In the genomic region with DNA sequence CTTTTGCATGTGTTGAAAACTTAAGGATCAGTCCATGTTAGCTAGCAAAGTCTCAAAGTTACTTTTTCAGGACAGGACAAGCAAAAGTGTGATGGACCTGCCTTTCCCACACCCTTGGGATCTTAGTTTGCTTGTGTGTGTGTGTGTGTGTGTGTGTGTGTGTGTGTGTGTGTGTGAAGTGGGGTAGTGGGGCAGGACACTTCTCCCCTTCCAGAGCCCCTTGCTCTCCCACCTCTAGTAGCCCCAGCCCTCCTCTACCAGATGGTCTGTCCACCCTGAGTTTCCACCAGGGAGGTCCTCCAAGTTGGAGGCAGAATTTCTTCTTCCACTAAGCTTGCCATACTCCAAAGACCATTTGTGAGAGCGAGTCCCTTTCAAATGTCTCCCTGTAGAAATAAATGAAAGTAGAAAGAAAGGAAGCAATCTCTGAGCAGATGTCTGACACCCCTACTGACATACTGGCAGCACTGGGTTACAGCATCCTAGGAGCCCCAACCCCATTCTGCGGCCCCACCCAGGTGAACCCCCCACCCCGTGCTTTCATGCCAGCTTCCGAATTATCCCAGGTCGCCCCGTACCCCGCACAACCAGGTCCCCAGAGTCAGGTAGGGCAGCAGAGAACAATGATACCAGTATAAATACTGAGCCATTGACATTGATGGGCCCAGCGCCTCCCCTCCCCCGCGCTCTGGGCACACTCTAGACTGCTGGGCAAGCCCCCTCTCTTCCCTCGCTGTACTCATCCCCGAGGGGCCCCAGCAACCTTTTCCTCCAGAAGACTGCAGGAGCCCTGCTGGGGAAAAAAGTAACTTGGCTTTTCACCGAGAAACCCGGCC, we compare ENCODE assay signal across 9 mouse cellular contexts. TPM values are rescaled to one million over a fixed set of nuclear protein-coding genes. Genes with fewer than 3 reads are reported as not detected.
A peak's percentile ranks its signal among the peaks of the same experiment; 100 is the strongest.
DNase-seq lines count a peak whose midpoint lies in the region; ATAC-seq lines count a peak whose summit lies in the region.
"Had no signal": no experiment of that assay in that cellular context is flagged by ENCODE, and none has a peak within 500 bp of the region (broad histone marks: within the 10 kb centered on the region; RNA-seq: fewer than 3 reads in every experiment).

No protein-coding gene starts in this region.

- H3K9ac ChIP-seq in heart, embryonic 16.5 days (ENCODE audit: low read length), result no peak overlapping the region; the same call in 1 of the 2 replicates
- no peak overlapping the region for H3K9ac ChIP-seq in embryonic facial prominence, embryonic 11.5 days (replicated peaks; ENCODE audit: low read length)
- peak overlapping the region; percentile 41 for H3K9ac ChIP-seq in hindbrain, embryonic 16.5 days (ENCODE audit: low read depth, low read length)
- H3K9ac ChIP-seq in midbrain, embryonic 16.5 days (ENCODE audit: low read depth, low read length), result 0 out of 2 replicates have a peak overlapping the region, but pooled peaks have one; percentile 25

- no peak overlapping the region for H3K27ac ChIP-seq in heart, embryonic 16.5 days (ENCODE audit: low read length)
- H3K27ac ChIP-seq in embryonic facial prominence, embryonic 11.5 days (replicated peaks; ENCODE audit: low read depth, low read length), result no peak overlapping the region
- H3K27ac ChIP-seq in hindbrain, embryonic 16.5 days (ENCODE audit: low read depth, low read length), result no peak overlapping the region
- no peak overlapping the region for H3K27ac ChIP-seq in midbrain, embryonic 16.5 days (ENCODE audit: low read length)

- no peak for DNase-seq in heart, postnatal 4 days
- DNase-seq in embryonic facial prominence, embryonic 11.5 days (ENCODE audit: low spot score), result no peak
- DNase-seq in spleen, postnatal 36 days (ENCODE audit: low spot score in 2 of 2), result no peak
- no peak for DNase-seq in frontal cortex, postnatal 14 days (ENCODE audit: low spot score in 2 of 2)
- DNase-seq in layer of hippocampus, adult 9-11 months, result no peak

- WGBS in heart, embryonic 16.5 days, result 22% methylated on average over 14 of the region's 14 CpGs
- WGBS in embryonic facial prominence, embryonic 11.5 days, result 20% methylated on average over 14 of the region's 14 CpGs
- WGBS in hindbrain, embryonic 16.5 days, result 21% methylated on average over 14 of the region's 14 CpGs
- whole genome bisulfite sequencing in midbrain, embryonic 16.5 days, result 26% methylated on average over 14 of the region's 14 CpGs

- no peaks in the 10 kb centered on the region for H3K4me1 ChIP-seq in heart, embryonic 16.5 days (ENCODE audit: control insufficient read depth, insufficient read depth, low read length)
- H3K4me1 ChIP-seq in embryonic facial prominence, embryonic 11.5 days (ENCODE audit: control insufficient read depth, insufficient read depth, low read length), result no peaks in the 10 kb centered on the region
- no peaks in the 10 kb centered on the region for H3K4me1 ChIP-seq in hindbrain, embryonic 16.5 days (ENCODE audit: control insufficient read depth, insufficient read depth, low read depth, low read length)
- no peaks in the 10 kb centered on the region for H3K4me1 ChIP-seq in midbrain, embryonic 16.5 days (ENCODE audit: control insufficient read depth, insufficient read depth, low read length)

- H3K27me3 ChIP-seq in heart, embryonic 16.5 days (ENCODE audit: control insufficient read depth, insufficient read depth, low read length), result no peaks in the 10 kb centered on the region
- no peaks in the 10 kb centered on the region for H3K27me3 ChIP-seq in embryonic facial prominence, embryonic 11.5 days (ENCODE audit: control insufficient read depth, insufficient read depth, low read length)
- no peaks in the 10 kb centered on the region for H3K27me3 ChIP-seq in hindbrain, embryonic 16.5 days (replicated peaks; ENCODE audit: control insufficient read depth, insufficient read depth, low read length)
- H3K27me3 ChIP-seq in midbrain, embryonic 16.5 days (ENCODE audit: control insufficient read depth, insufficient read depth, low read depth, low read length), result no peaks in the 10 kb centered on the region

- H3K36me3 ChIP-seq in heart, embryonic 16.5 days (ENCODE audit: control insufficient read depth, insufficient read depth), result no peaks in the 10 kb centered on the region
- H3K36me3 ChIP-seq in embryonic facial prominence, embryonic 11.5 days (replicated peaks; ENCODE audit: control insufficient read depth, insufficient read depth, low read depth, low read length), result no peaks in the 10 kb centered on the region
- no peaks in the 10 kb centered on the region for H3K36me3 ChIP-seq in hindbrain, embryonic 16.5 days (ENCODE audit: control insufficient read depth, insufficient read depth, low read length)
- H3K36me3 ChIP-seq in midbrain, embryonic 16.5 days (ENCODE audit: control insufficient read depth, insufficient read depth, low read length), result no peaks in the 10 kb centered on the region

- H3K4me3 ChIP-seq in heart, embryonic 16.5 days (ENCODE audit: low read length), result peak overlapping the region; percentile 30
- H3K4me3 ChIP-seq in embryonic facial prominence, embryonic 11.5 days (ENCODE audit: low read depth, low read length), result 0 out of 2 replicates have a peak overlapping the region, but pooled peaks have one; percentile 1
- peak overlapping the region; percentile 29 for H3K4me3 ChIP-seq in hindbrain, embryonic 16.5 days (ENCODE audit: low read length)
- peak overlapping the region; percentile 22 for H3K4me3 ChIP-seq in midbrain, embryonic 16.5 days (ENCODE audit: low read depth, low read length)
- H3K4me3 ChIP-seq: myocyte had no signal

- no peaks in the 10 kb centered on the region for H3K9me3 ChIP-seq in heart, embryonic 16.5 days (replicated peaks; ENCODE audit: control insufficient read depth, low read length)
- H3K9me3 ChIP-seq in embryonic facial prominence, embryonic 11.5 days (replicated peaks; ENCODE audit: control insufficient read depth, low read length), result no peaks in the 10 kb centered on the region
- no peaks in the 10 kb centered on the region for H3K9me3 ChIP-seq in hindbrain, embryonic 16.5 days (ENCODE audit: control insufficient read depth, low read length)
- no peaks in the 10 kb centered on the region for H3K9me3 ChIP-seq in midbrain, embryonic 16.5 days (replicated peaks; ENCODE audit: control insufficient read depth, low read length, poor library complexity, severe bottlenecking)

- H3K4me2 ChIP-seq in heart, embryonic 16.5 days (ENCODE audit: low read depth, low read length), result peak overlapping the region; percentile 55
- peak overlapping the region; percentile 27 for H3K4me2 ChIP-seq in embryonic facial prominence, embryonic 11.5 days (ENCODE audit: low read depth, low read length)
- H3K4me2 ChIP-seq in hindbrain, embryonic 16.5 days (ENCODE audit: low read length), result peak overlapping the region; percentile 60
- peak overlapping the region; percentile 48 for H3K4me2 ChIP-seq in midbrain, embryonic 16.5 days (ENCODE audit: low read length)

- ATAC-seq in heart, embryonic 16.5 days (replicated peaks; ENCODE audit: extremely low read depth, insufficient read depth, low FRiP score), result no peak
- ATAC-seq in embryonic facial prominence, embryonic 11.5 days (replicated peaks; ENCODE audit: insufficient number of reproducible peaks, low FRiP score, low TSS enrichment, low read depth), result peak; percentile 75
- peak; percentile 89 for ATAC-seq in hindbrain, embryonic 16.5 days
- peak; percentile 73 for ATAC-seq in midbrain, embryonic 16.5 days

RNA-seq across cellular contexts. Expression of a gene that starts 11.7 kb away (rescaled TPM):
- not detected in 2 replicates for polyA plus RNA-seq in heart, embryonic 16.5 days (2015; fragmentation: Nextera tagmentation; extraction: Ambion mirVana)
- not detected for total RNA-seq in heart, postnatal 4 days (2021)
- not detected in 2 replicates for polyA plus RNA-seq in embryonic facial prominence, embryonic 11.5 days (2014; fragmentation: Nextera tagmentation; extraction: Ambion mirVana)
- not detected in 2 replicates for polyA plus RNA-seq in hindbrain, embryonic 16.5 days (2015; fragmentation: Nextera tagmentation; extraction: Ambion mirVana)
- polyA plus RNA-seq in midbrain, embryonic 16.5 days (2015; fragmentation: Nextera tagmentation; extraction: Ambion mirVana), result not detected in 2 replicates
- polyA plus RNA-seq: myocyte had no signal

RNA-seq across cellular contexts. Expression of a gene that starts 48.6 kb away (rescaled TPM):
- not detected in 2 replicates for polyA plus RNA-seq in heart, embryonic 16.5 days (2015; fragmentation: Nextera tagmentation; extraction: Ambion mirVana)
- total RNA-seq in heart, postnatal 4 days (2021), result not detected
- not detected in 2 replicates for polyA plus RNA-seq in embryonic facial prominence, embryonic 11.5 days (2014; fragmentation: Nextera tagmentation; extraction: Ambion mirVana)
- not detected in 2 replicates for polyA plus RNA-seq in hindbrain, embryonic 16.5 days (2015; fragmentation: Nextera tagmentation; extraction: Ambion mirVana)
- polyA plus RNA-seq in midbrain, embryonic 16.5 days (2015; fragmentation: Nextera tagmentation; extraction: Ambion mirVana), result not detected in 2 replicates
- polyA plus RNA-seq: myocyte had no signal

Comparison
In these comparisons a context has a peak if more than half of its experiments do, and no peak if none do; other contexts are left out.
1. H3K9ac ChIP-seq: peak in hindbrain, embryonic 16.5 days (single experiment) and midbrain, embryonic 16.5 days (single experiment); none in heart, embryonic 16.5 days (single experiment) and embryonic facial prominence, embryonic 11.5 days (single experiment).
2. Peak in every context shown above with its lines, with median percentiles within 50 percentile points of each other: H3K4me2 ChIP-seq and H3K4me3 ChIP-seq.